Comparison of ENCODE assay signal across 22 mouse cellular contexts in the genomic region with DNA sequence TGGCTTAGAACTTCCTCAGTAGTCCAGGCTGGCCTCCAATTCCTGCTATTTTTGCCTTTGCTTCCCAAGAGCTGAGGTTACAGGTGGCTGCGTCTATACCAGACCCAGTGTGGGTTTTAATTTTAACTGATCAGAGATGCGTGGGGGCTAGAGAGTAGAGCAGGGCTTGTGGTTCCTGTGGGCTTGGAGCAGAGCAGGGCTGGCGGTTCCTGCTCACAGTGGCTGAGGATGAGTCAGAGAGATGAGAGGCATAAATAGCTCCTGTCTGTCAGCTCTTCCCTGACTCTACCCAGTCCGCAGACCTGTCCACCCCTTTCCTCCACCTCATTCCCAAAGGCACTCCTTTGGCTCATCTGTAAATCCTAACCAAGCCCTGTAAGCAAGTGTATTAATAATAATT.
DNase-seq lines count a peak whose midpoint lies in the region; ATAC-seq and TF ChIP-seq lines count a peak whose summit lies in the region.
"Had no signal": no experiment of that assay in that cellular context is flagged by ENCODE, and none has a peak within 500 bp of the region (broad histone marks: within the 10 kb centered on the region; RNA-seq: fewer than 3 reads in every experiment).

No protein-coding gene starts in this region.

- 0 out of 2 replicates have a peak, but pooled peaks cover 3% of the 10 kb centered on the region for H3K4me1 ChIP-seq in heart, embryonic 10.5 days
- no peaks in the 10 kb centered on the region for H3K4me1 ChIP-seq in liver, postnatal 0 days (ENCODE audit: insufficient read depth)

- H3K9me3 ChIP-seq in heart, embryonic 10.5 days: no peaks in the 10 kb centered on the region
- H3K9me3 ChIP-seq in liver, postnatal 0 days (ENCODE audit: low read length): no peaks in the 10 kb centered on the region
- H3K9me3 ChIP-seq: forebrain, embryonic 13.5 days; limb, embryonic 12.5 days; midbrain, embryonic 12.5 days had no signal

- no peaks in the 10 kb centered on the region for H3K27me3 ChIP-seq in heart, embryonic 10.5 days (ENCODE audit: insufficient read depth, poor library complexity, severe bottlenecking)
- no peaks in the 10 kb centered on the region for H3K27me3 ChIP-seq in liver, postnatal 0 days (ENCODE audit: insufficient read depth, low read length)
- H3K27me3 ChIP-seq: forebrain, embryonic 13.5 days; limb, embryonic 12.5 days; midbrain, embryonic 12.5 days had no signal

- WGBS in heart, embryonic 10.5 days: 50% methylated on average over 4 of the region's 4 CpGs
- WGBS in liver, postnatal 0 days (ENCODE audit: insufficient replicate concordance): 49% methylated on average over 4 of the region's 4 CpGs

- peak; percentile 27 for DNase-seq in heart, embryonic 10.5 days (ENCODE audit: low spot score)
- no peak for DNase-seq in heart, adult 8-10 months (ENCODE audit: low spot score)
- peak; percentile 32 to 42 for DNase-seq in left cerebral cortex, postnatal 36 days (ENCODE audit: low spot score in 2 of 2)
- DNase-seq in left cerebral cortex, adult 11 months (ENCODE audit: low spot score): no peak
- peak; percentile 17 for DNase-seq in 416B (ENCODE audit: low read depth)
- DNase-seq in brain, adult 2 months (ENCODE audit: low read depth, low spot score): peak; percentile 90
- no peak for DNase-seq in liver, postnatal 0 days
- DNase-seq: cerebellum, adult 11-12 months; gastrocnemius, postnatal 36 days; heart, postnatal 4 days; kidney, adult 18-20 months; kidney, postnatal 4 days; lung, adult 18-20 months; lung, postnatal 10 days; thymus, adult 2 months; thymus, postnatal 4 days had no signal

- no peak for ATAC-seq in liver, postnatal 0 days
- ATAC-seq: forebrain, embryonic 13.5 days; inflammation-experienced regulatory T-cells, adult 6 months had no signal

- H3K9ac ChIP-seq in liver, postnatal 0 days (replicated peaks): no peak overlapping the region
- H3K9ac ChIP-seq: forebrain, embryonic 13.5 days; hindbrain, embryonic 14.5 days; limb, embryonic 12.5 days; midbrain, embryonic 12.5 days had no signal

- no peak for TF ChIP-seq CTCF in liver, postnatal 0 days (IDR thresholded peaks at IDR 0.05; ENCODE audit: low read depth)

- no peaks in the 10 kb centered on the region for H3K36me3 ChIP-seq in heart, embryonic 10.5 days
- H3K36me3 ChIP-seq in liver, postnatal 0 days (replicated peaks; ENCODE audit: insufficient read depth, low read length): no peaks in the 10 kb centered on the region
- H3K36me3 ChIP-seq: limb, embryonic 12.5 days; midbrain, embryonic 12.5 days had no signal

- TF ChIP-seq EP300 in liver, postnatal 0 days (IDR thresholded peaks at IDR 0.05; ENCODE audit: low read depth): no peak

- intact Hi-C loops in left cerebral cortex, postnatal 36 days (cut with DNase I): no loop called here

- no peak overlapping the region for H3K4me3 ChIP-seq in heart, embryonic 10.5 days
- no peak overlapping the region for H3K4me3 ChIP-seq in liver, postnatal 0 days (ENCODE audit: low read depth, low read length)
- H3K4me3 ChIP-seq: forebrain, embryonic 13.5 days; limb, embryonic 12.5 days; midbrain, embryonic 12.5 days had no signal

- H3K27ac ChIP-seq in heart, embryonic 10.5 days: no peak overlapping the region
- no peak overlapping the region for H3K27ac ChIP-seq in liver, postnatal 0 days (ENCODE audit: low read depth)
- H3K27ac ChIP-seq: forebrain, embryonic 13.5 days; hindbrain, embryonic 14.5 days; limb, embryonic 12.5 days; midbrain, embryonic 12.5 days had no signal

- H3K4me2 ChIP-seq in liver, postnatal 0 days (ENCODE audit: low read depth, low read length): no peak overlapping the region
- H3K4me2 ChIP-seq: forebrain, embryonic 13.5 days; hindbrain, embryonic 14.5 days; limb, embryonic 12.5 days; liver, embryonic 11.5 days; midbrain, embryonic 12.5 days had no signal

Comparison
In these comparisons a context has a peak if more than half of its experiments do, and no peak if none do; other contexts are left out.
1. DNase-seq: peak in heart, embryonic 10.5 days (single experiment), left cerebral cortex, postnatal 36 days (2 of 2), 416B (single experiment) and brain, adult 2 months (single experiment); none in heart, adult 8-10 months (single experiment), left cerebral cortex, adult 11 months (single experiment) and liver, postnatal 0 days (single experiment).